In genomic region chr2:30236426-30237198, GRCm38 (mm10) we compare ENCODE assay signal across 8 mouse cellular contexts. TPM values are rescaled to one million over a fixed set of nuclear protein-coding genes. Genes with fewer than 3 reads are reported as not detected.
DNase-seq lines count a peak whose midpoint lies in the region; ATAC-seq and TF ChIP-seq lines count a peak whose summit lies in the region.

No protein-coding gene starts in this region.

- peak overlapping the region; percentile 96 for H3K4me3 ChIP-seq in gastrocnemius, adult 2 months
- H3K4me3 ChIP-seq in embryonic facial prominence, embryonic 15.5 days (replicated peaks) = peak overlapping the region; percentile 72
- H3K4me3 ChIP-seq in limb, embryonic 11.5 days (ENCODE audit: low read depth, low read length) = peak overlapping the region; percentile 85
- peak overlapping the region; percentile 88 for H3K4me3 ChIP-seq in stomach, embryonic 15.5 days (replicated peaks)

- no peaks in the 10 kb centered on the region for H3K9me3 ChIP-seq in embryonic facial prominence, embryonic 15.5 days (replicated peaks)
- H3K9me3 ChIP-seq in limb, embryonic 11.5 days (ENCODE audit: control insufficient read depth, low read length) = no peaks in the 10 kb centered on the region
- H3K9me3 ChIP-seq in stomach, embryonic 15.5 days = no peaks in the 10 kb centered on the region

- peaks cover 29% of the 10 kb centered on the region for H3K4me1 ChIP-seq in embryonic facial prominence, embryonic 15.5 days
- peaks cover 10% of the 10 kb centered on the region for H3K4me1 ChIP-seq in limb, embryonic 11.5 days (ENCODE audit: control insufficient read depth, insufficient read depth, low read length)
- peaks cover 23% of the 10 kb centered on the region for H3K4me1 ChIP-seq in stomach, embryonic 15.5 days

- WGBS in embryonic facial prominence, embryonic 15.5 days = 3% methylated on average over 18 of the region's 18 CpGs
- 6% methylated on average over 18 of the region's 18 CpGs for WGBS in limb, embryonic 11.5 days
- WGBS in stomach, embryonic 15.5 days = 2% methylated on average over 18 of the region's 18 CpGs

- H3K4me2 ChIP-seq in embryonic facial prominence, embryonic 15.5 days (replicated peaks) = peak overlapping the region; percentile 66
- peak overlapping the region; percentile 75 for H3K4me2 ChIP-seq in limb, embryonic 11.5 days (ENCODE audit: low read depth, severe bottlenecking)
- H3K4me2 ChIP-seq in stomach, embryonic 15.5 days = peak overlapping the region; percentile 84

- H3K27me3 ChIP-seq in embryonic facial prominence, embryonic 15.5 days = no peaks in the 10 kb centered on the region
- no peaks in the 10 kb centered on the region for H3K27me3 ChIP-seq in limb, embryonic 11.5 days (ENCODE audit: control insufficient read depth, insufficient read depth, low read length)
- H3K27me3 ChIP-seq in stomach, embryonic 15.5 days (replicated peaks) = no peaks in the 10 kb centered on the region

- no peak for DNase-seq in gastrocnemius, adult 2 months
- no peak for DNase-seq in gastrocnemius, postnatal 14 days
- DNase-seq in A20 (ENCODE audit: low read depth, low spot score) = peak; percentile 48
- no peak for DNase-seq in limb, embryonic 11.5 days (ENCODE audit: low spot score)
- no peak for DNase-seq in right cerebral cortex, adult 18-20 months

- H3K27ac ChIP-seq in gastrocnemius, adult 2 months = peak overlapping the region; percentile 91
- peak overlapping the region; percentile 93 for H3K27ac ChIP-seq in embryonic facial prominence, embryonic 15.5 days (replicated peaks)
- H3K27ac ChIP-seq in limb, embryonic 11.5 days (replicated peaks; ENCODE audit: low read depth, low read length) = peak overlapping the region; percentile 49
- H3K27ac ChIP-seq in stomach, embryonic 15.5 days = peak overlapping the region; percentile 82

- intact Hi-C loops in gastrocnemius, adult 2 months (cut with DNase I) = loop anchor here (1.0 to 2.0 kb wide), 3 partner anchors 30 to 58 kb away; partner anchors contain the start of genes Phyhd1 and Spout1
- intact Hi-C loops in gastrocnemius, postnatal 14 days (cut with DNase I; ENCODE audit: low total_unique reads) = no loop called here

- TF ChIP-seq CTCF in gastrocnemius, adult 2 months (IDR thresholded peaks at IDR 0.05) = no peak

- peaks cover 20% of the 10 kb centered on the region for H3K36me3 ChIP-seq in embryonic facial prominence, embryonic 15.5 days
- peaks cover 8% of the 10 kb centered on the region; the same call in 1 of the 2 replicates for H3K36me3 ChIP-seq in limb, embryonic 11.5 days (ENCODE audit: control insufficient read depth, insufficient read depth, low read length)
- peaks cover 18% of the 10 kb centered on the region for H3K36me3 ChIP-seq in stomach, embryonic 15.5 days

- ATAC-seq in embryonic facial prominence, embryonic 15.5 days (ENCODE audit: insufficient number of reproducible peaks, low FRiP score, low TSS enrichment, low read depth) = no peak
- no peak for ATAC-seq in limb, embryonic 11.5 days (ENCODE audit: insufficient number of reproducible peaks, low FRiP score, low TSS enrichment, low read depth)
- ATAC-seq in stomach, embryonic 15.5 days (ENCODE audit: insufficient read depth, low FRiP score, low read depth) = no peak
- no peak for ATAC-seq in frontal cortex, adult (ENCODE audit: low TSS enrichment)

- H3K9ac ChIP-seq in embryonic facial prominence, embryonic 15.5 days = peak overlapping the region; percentile 47
- H3K9ac ChIP-seq in limb, embryonic 11.5 days (ENCODE audit: low read length) = peak overlapping the region; percentile 88
- H3K9ac ChIP-seq in stomach, embryonic 15.5 days = peak overlapping the region; percentile 66

RNA-seq across cellular contexts. Expression of gene Lrrc8a, which starts 0.9 kb away (rescaled TPM):
- 10 to 100 TPM; 19.6 to 37.9 TPM for total RNA-seq in gastrocnemius, adult 2 months (2021)
- 10 to 100 TPM; 19.3 to 30.1 TPM for total RNA-seq in gastrocnemius, postnatal 14 days (2021)
- 41.1 and 42.9 TPM in 2 replicates for polyA plus RNA-seq in embryonic facial prominence, embryonic 15.5 days (2015; fragmentation: Nextera tagmentation; extraction: Ambion mirVana)
- 58.2 and 58.3 TPM in 2 replicates for polyA plus RNA-seq in limb, embryonic 11.5 days (2014; fragmentation: Nextera tagmentation; extraction: Ambion mirVana)
- 37.2 and 37.6 TPM in 2 replicates for polyA plus RNA-seq in stomach, embryonic 15.5 days (2015; fragmentation: Nextera tagmentation; extraction: Ambion mirVana)

RNA-seq across cellular contexts. Expression of gene Gm28035, which starts 3.8 kb away (rescaled TPM):
- 1 to 10 TPM; 1.1 to 1.4 TPM for total RNA-seq in gastrocnemius, adult 2 months (2021)
- total RNA-seq in gastrocnemius, postnatal 14 days (2021) = 1 to 10 TPM in 1 of 2 experiments, under 1 TPM in 1; 0.59 to 1.7 TPM
- 0.09 and 0.16 TPM in 2 replicates for polyA plus RNA-seq in embryonic facial prominence, embryonic 15.5 days (2015; fragmentation: Nextera tagmentation; extraction: Ambion mirVana)
- 0.09 TPM in 1 of 2 replicates, not detected in the other for polyA plus RNA-seq in limb, embryonic 11.5 days (2014; fragmentation: Nextera tagmentation; extraction: Ambion mirVana)
- 0.22 and 0.35 TPM in 2 replicates for polyA plus RNA-seq in stomach, embryonic 15.5 days (2015; fragmentation: Nextera tagmentation; extraction: Ambion mirVana)

RNA-seq across cellular contexts. Expression of gene Phyhd1, which starts 29.4 kb away (rescaled TPM):
- 10 to 100 TPM; 27.8 to 34.5 TPM for total RNA-seq in gastrocnemius, adult 2 months (2021)
- 10 to 100 TPM; 11.0 to 14.3 TPM for total RNA-seq in gastrocnemius, postnatal 14 days (2021)
- polyA plus RNA-seq in embryonic facial prominence, embryonic 15.5 days (2015; fragmentation: Nextera tagmentation; extraction: Ambion mirVana) = 5.0 and 6.0 TPM in 2 replicates
- polyA plus RNA-seq in limb, embryonic 11.5 days (2014; fragmentation: Nextera tagmentation; extraction: Ambion mirVana) = 3.3 and 3.7 TPM in 2 replicates
- 13.1 and 14.2 TPM in 2 replicates for polyA plus RNA-seq in stomach, embryonic 15.5 days (2015; fragmentation: Nextera tagmentation; extraction: Ambion mirVana)

RNA-seq across cellular contexts. Expression of gene Kyat1, which starts 31.0 kb away (rescaled TPM):
- 10 to 100 TPM; 23.4 to 30.3 TPM for total RNA-seq in gastrocnemius, adult 2 months (2021)
- total RNA-seq in gastrocnemius, postnatal 14 days (2021) = 10 to 100 TPM; 20.4 to 23.4 TPM
- 14.7 and 15.5 TPM in 2 replicates for polyA plus RNA-seq in embryonic facial prominence, embryonic 15.5 days (2015; fragmentation: Nextera tagmentation; extraction: Ambion mirVana)
- polyA plus RNA-seq in limb, embryonic 11.5 days (2014; fragmentation: Nextera tagmentation; extraction: Ambion mirVana) = 6.1 and 7.6 TPM in 2 replicates
- 16.2 and 17.4 TPM in 2 replicates for polyA plus RNA-seq in stomach, embryonic 15.5 days (2015; fragmentation: Nextera tagmentation; extraction: Ambion mirVana)

RNA-seq across cellular contexts. Expression of gene Gm28038, which starts 44.2 kb away (rescaled TPM):
- 1 to 10 TPM in 1 of 2 experiments, not detected in 1; 1.8 TPM for total RNA-seq in gastrocnemius, adult 2 months (2021)
- under 1 TPM in 1 of 2 experiments, not detected in 1; 0.90 TPM for total RNA-seq in gastrocnemius, postnatal 14 days (2021)
- not detected in 2 replicates for polyA plus RNA-seq in embryonic facial prominence, embryonic 15.5 days (2015; fragmentation: Nextera tagmentation; extraction: Ambion mirVana)
- not detected in 2 replicates for polyA plus RNA-seq in limb, embryonic 11.5 days (2014; fragmentation: Nextera tagmentation; extraction: Ambion mirVana)
- polyA plus RNA-seq in stomach, embryonic 15.5 days (2015; fragmentation: Nextera tagmentation; extraction: Ambion mirVana) = not detected in 2 replicates
